Mouse (Mus musculus) E14TG2a.4 (cell line): ENCODE data around the gene Cds2.
A peak's percentile ranks its signal among the peaks of the same experiment; 100 is the strongest.
"Not testable (repeated sequence)": the region's sequence is repeated elsewhere in the genome, so short reads cannot be mapped to it uniquely, and the experiment has no call there.

ENCODE experiments used
- H3K27me3 ChIP-seq: 2 replicates; pipeline ENCODE4 v1.6.1; 2014; ENCODE audit warnings: low read length, control low read depth; ENCODE audit not compliant: insufficient read depth
- H3K36me3 ChIP-seq: 2 replicates; pipeline ENCODE4 v1.6.1; 2014; ENCODE audit warnings: low read length, control low read depth; ENCODE audit not compliant: insufficient read depth
- H3K4me1 ChIP-seq: replicated peaks from 2 replicates; pipeline ENCODE4 v1.6.1; 2014; ENCODE audit warnings: low read depth, low read length, control low read depth
- H3K4me3 ChIP-seq: replicated peaks from 2 replicates; pipeline ENCODE4 v1.5.1; 2014; ENCODE audit warnings: mild to moderate bottlenecking, low read length
- H3K9me3 ChIP-seq: 2 replicates; pipeline ENCODE4 v1.6.1; 2014; ENCODE audit warnings: low read length, control low read depth
- CTCF ChIP-seq: conservative IDR thresholded peaks from 2 replicates; pipeline ENCODE4 v1.5.1; 2014; ENCODE audit warnings: low read length
- NANOG ChIP-seq: IDR thresholded peaks from 2 replicates; pipeline ENCODE4 v1.6.1; 2014; ENCODE audit warnings: borderline replicate concordance, low read length, mixed read lengths
- POU5F1 ChIP-seq: IDR thresholded peaks from 2 replicates; pipeline ENCODE4 v1.6.1; 2014; ENCODE audit warnings: low read length, borderline replicate concordance

Gene Cds2

DNA sequence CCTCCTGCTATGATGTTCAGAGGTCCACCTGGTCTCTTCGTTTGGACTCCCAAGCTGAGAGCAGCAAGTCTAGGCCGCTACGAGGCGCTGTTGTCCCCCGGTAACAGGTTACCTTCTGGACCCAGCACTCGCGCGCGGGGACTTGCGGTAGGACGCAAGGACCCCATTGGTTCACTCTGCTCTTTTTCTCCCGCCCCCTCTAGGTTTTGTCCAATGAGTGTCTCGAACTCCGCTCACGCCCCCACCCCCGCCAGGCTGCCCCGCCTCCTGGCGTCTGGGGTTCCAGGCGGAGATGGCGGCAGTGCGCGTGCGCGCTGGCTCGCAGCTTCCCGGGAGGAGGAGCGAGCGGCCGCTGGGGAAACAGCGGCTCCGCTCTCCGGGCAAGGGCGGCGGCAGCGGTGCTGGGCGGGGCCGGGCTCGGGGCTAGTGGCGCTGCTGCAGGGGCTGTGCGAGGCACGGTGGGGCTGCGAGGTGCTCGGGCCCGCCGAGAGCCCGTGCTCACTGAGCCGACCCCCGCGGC lies at the start of gene Cds2:
TSS of gene Cds2 (plus strand) at position 270 of the 520 bp plus-strand sequence.
- Histone ChIP-seq H3K36me3 (no peaks in the 10 kb centered on the region), H3K4me3 (peak within 1 kb of the TSS; percentile 94), H3K4me1 (peaks cover 65% of the 10 kb centered on the region), H3K27me3 (no peaks in the 10 kb centered on the region), H3K9me3 (no peaks in the 10 kb centered on the region)
- TF ChIP-seq NANOG (no peak), CTCF (no peak), POU5F1 (no peak)

DNA sequence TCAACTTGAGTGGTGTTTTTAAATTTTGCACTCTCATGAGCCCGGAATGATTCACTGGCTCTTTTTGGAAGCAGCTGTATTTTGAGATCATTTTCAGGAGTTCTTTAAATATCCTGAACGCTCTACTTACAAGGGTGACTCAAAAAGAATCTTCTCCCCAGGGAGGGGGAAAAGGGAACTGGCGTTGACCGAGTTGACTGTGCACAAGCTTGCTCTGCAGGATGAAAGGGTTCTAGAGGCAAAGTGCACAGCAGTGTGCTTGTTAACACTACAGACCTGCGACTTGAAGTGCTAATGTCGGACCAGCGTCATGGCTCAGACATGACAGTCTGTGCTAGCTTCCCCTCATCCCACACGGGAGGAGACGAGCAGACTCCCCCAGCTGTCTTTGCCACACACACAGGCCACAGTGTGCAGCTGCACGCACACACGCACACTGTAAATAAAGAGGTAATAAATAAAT lies 41.3 kb upstream of the Cds2 start:
- H3K9me3 ChIP-seq = peaks cover under 1% of the 10 kb centered on the region; the same call in 1 of the 2 replicates
- H3K36me3 ChIP-seq = no peaks in the 10 kb centered on the region
- no peak for TF ChIP-seq CTCF
- TF ChIP-seq POU5F1 = no peak
- TF ChIP-seq NANOG = no peak
- peaks cover 12% of the 10 kb centered on the region for H3K4me1 ChIP-seq
- H3K4me3 ChIP-seq = no peak overlapping the region
- no peaks in the 10 kb centered on the region for H3K27me3 ChIP-seq

DNA sequence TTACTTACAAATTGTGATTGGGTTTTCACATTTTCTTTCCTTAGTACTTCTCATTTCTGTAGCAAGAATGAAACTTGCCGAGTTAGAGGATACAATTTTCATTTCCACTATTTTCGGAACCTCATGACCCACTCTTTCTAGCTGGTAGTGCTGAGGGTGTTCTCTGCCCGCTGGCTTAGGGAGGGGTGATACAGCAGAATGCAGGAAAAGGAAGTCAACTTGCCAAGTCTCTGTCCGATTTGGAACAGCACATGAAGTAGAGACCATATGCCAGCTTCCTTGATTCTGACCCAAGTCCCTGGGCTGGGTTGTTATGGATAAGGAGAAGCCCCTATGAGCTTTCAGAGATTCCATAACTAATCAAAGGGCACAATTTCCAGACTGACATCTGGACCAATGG lies 38.6 kb upstream of the Cds2 start:
- Histone ChIP-seq H3K9me3 (peaks cover 12% of the 10 kb centered on the region), H3K4me1 (peaks cover 25% of the 10 kb centered on the region), H3K36me3 (no peaks in the 10 kb centered on the region), H3K4me3 (no peak overlapping the region), H3K27me3 (no peaks in the 10 kb centered on the region)
- no peak for TF ChIP-seq NANOG
- TF ChIP-seq CTCF = no peak
- TF ChIP-seq POU5F1 = no peak

DNA sequence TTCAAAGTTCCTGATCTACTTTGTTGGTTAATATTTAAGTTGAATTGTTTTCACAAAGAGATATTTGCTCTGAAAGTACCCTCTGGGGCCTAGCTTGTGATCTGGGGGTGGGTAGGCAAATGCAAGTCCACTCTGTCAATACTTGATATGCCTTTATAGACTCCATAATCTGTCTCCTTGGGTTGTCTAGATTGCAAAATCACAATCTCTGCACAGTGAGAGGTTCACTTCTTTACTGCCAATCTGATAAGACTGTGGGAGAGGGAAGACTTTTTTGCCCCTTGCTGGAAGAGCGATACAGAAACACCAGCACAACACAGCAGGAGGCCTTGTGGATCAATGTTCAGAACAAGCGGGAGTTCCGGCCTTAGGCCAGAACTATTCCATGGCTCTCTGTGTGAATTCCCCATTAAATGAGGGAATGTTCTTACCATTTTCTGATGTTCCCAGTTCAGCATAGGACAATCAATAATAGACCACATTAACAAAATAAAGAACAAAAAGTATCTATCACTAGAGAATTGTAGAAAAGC lies 30.5 kb upstream of the Cds2 start:
- H3K27me3 ChIP-seq = no peaks in the 10 kb centered on the region
- peaks cover 62% of the 10 kb centered on the region for H3K4me1 ChIP-seq
- H3K4me3 ChIP-seq = no peak overlapping the region
- TF ChIP-seq CTCF = no peak
- TF ChIP-seq NANOG = no peak; the same call in 1 of the 2 replicates
- TF ChIP-seq POU5F1 = no peak
- H3K36me3 ChIP-seq = no peaks in the 10 kb centered on the region
- peaks cover 3% of the 10 kb centered on the region for H3K9me3 ChIP-seq

DNA sequence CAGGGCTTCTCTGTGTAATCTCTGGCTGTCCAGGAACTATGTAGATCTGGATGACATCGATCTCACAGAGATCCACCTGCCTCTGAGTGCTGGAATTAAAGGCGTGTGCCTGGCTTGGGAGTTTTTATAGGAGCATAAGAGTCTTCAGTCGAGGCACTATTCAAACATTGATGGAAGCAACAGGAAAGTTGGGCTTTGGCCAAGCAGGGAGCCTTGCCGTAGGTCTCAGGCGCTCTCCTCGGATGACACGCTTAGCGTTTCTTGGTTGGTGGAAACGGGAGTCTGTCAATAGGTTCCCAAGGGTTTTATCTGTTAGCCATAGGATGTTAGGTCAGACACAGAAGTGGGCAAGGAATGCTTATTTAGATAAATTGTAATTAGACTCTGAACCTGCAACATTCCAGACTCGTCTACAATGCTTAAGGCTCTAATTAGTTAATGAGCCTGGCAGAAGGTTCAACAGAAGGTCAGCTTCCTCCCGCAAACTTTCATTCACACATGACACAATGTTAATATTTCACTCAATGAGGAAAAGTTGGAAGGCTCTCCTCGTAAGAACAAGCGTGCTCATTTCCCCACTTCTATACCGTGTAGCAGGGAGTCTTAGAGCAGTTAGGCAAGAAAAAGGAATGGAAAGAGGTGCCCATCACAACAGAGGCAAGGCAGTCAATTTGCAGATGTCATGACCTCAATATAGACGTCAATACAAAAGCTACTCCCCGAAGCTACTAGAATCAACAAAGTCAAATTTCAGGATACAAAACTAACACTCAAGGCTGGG lies 28.8 kb upstream of the Cds2 start:
- H3K9me3 ChIP-seq = no peaks in the 10 kb centered on the region
- H3K36me3 ChIP-seq = peaks cover 15% of the 10 kb centered on the region
- H3K4me1 ChIP-seq = peaks cover 53% of the 10 kb centered on the region
- H3K27me3 ChIP-seq = no peaks in the 10 kb centered on the region
- peak overlapping the region; percentile 21; the same call in 1 of the 2 replicates for H3K4me3 ChIP-seq
- no peak for TF ChIP-seq POU5F1
- TF ChIP-seq NANOG = no peak
- TF ChIP-seq CTCF = no peak

DNA sequence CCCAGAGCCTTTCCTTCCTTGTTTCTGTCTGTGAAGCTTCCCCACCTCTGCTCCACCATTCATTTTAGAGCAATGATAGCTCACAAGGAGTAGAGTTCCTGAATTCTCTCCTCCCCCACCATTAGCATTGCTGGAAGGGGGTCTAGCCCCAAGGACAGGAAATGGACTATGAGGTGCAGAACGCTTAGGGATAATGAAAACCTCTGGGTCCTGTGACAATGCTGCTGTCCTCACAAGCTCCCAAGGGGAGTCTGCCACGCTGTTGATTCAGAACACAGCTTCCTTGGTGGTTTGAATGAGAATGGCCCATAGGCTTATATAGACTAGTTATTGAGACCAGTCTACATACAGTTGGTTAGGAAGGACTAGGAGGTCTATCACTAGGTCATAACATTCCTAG lies 27.7 kb upstream of the Cds2 start:
- H3K27me3 ChIP-seq = no peaks in the 10 kb centered on the region
- no peaks in the 10 kb centered on the region for H3K9me3 ChIP-seq
- H3K4me3 ChIP-seq = no peak overlapping the region
- peaks cover 15% of the 10 kb centered on the region for H3K36me3 ChIP-seq
- H3K4me1 ChIP-seq = peaks cover 47% of the 10 kb centered on the region
- no peak for TF ChIP-seq CTCF
- TF ChIP-seq POU5F1 = no peak
- TF ChIP-seq NANOG = no peak

DNA sequence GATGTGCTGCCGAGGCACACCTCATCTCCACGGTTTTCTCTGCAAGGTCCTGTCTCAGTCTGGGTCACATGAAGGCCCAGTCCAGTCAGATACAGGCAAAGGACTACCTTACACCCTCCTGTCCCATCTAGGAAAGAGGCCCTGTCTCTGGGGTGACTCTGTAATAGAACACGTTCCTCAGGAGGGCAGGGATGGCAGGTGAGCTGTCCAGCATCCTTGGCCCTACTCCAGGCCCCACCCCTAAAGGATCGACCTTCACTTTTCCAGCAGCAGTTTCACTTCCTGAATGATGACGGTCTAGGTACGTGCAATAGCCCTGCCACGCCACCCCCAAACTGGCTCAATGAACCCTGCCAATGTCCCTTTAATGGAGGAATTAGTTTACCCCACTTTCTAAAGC lies 27.0 kb upstream of the Cds2 start:
- H3K4me3 ChIP-seq = no peak overlapping the region
- no peaks in the 10 kb centered on the region for H3K9me3 ChIP-seq
- H3K36me3 ChIP-seq = peaks cover 19% of the 10 kb centered on the region
- TF ChIP-seq CTCF = no peak
- TF ChIP-seq NANOG = no peak
- no peak for TF ChIP-seq POU5F1
- peaks cover 52% of the 10 kb centered on the region for H3K4me1 ChIP-seq
- H3K27me3 ChIP-seq = no peaks in the 10 kb centered on the region

DNA sequence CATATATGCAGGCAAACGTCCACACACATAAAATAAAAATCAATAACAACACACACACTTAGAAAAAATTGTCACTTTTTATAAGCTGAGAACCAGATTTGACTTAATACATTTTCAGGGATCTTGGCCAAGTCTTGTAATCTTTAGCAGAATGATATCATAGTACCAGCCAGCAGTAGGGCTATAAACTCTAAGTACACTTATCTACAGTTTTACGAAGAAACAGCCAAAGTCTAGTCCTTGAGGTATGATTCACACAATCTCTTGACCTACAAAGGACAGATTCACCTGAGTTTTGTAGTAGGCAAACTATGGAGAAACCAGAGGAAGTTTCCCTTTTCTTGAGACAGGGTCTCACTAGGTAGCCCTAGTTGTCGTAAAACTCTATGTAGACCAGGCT lies 23.5 kb upstream of the Cds2 start:
- H3K4me3 ChIP-seq, H3K27me3 ChIP-seq, H3K9me3 ChIP-seq: not testable (repeated sequence)
- peaks cover 27% of the 10 kb centered on the region for H3K4me1 ChIP-seq
- H3K36me3 ChIP-seq = peaks cover 50% of the 10 kb centered on the region

DNA sequence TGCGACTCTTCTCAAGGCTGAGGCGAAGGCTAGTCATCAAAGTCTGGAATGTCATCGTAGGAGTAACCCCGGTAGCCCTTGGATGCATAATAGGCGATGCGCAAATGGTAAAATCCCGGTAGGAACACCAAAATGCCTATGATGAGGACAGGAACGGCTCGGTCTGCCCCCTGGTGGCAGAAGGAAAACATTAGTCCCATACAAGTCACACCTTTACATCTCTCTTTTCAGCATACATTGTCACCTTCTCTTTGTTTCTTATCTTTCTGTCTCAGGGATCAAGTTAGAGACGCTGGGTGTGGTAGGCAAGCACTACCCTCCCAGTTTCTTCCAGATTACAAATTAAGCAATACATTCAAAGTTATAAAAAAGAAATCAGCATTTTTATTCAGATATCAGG lies 22.5 kb upstream of the Cds2 start:
- peak; percentile 14 for TF ChIP-seq CTCF
- Histone ChIP-seq H3K36me3 (peaks cover 60% of the 10 kb centered on the region), H3K4me1 (peaks cover 18% of the 10 kb centered on the region)
- not testable (repeated sequence) for H3K4me3 ChIP-seq, H3K27me3 ChIP-seq, H3K9me3 ChIP-seq
